Mouse (Mus musculus) embryonic facial prominence, embryonic 14.5 days (tissue): ENCODE results near the gene Gm20388. TPM values are rescaled to one million over a fixed set of nuclear protein-coding genes. Genes with fewer than 3 reads are reported as not detected.

Source experiments
- ATAC-seq: fragments of 200-750 bp; cut with Nextera tagmentation; 2 replicates; pipeline ENCODE4 v1.8.0; 2017; ENCODE audit warnings: low read depth, moderate number of reproducible peaks, moderate TSS enrichment
- DNase-seq: peaks from one replicate; pipeline ENCODE4 v3.0.0-alpha.2; 2015; ENCODE audit warnings: low spot score
- H3K27ac ChIP-seq: fragments of 300-500 bp; sonication (generic); replicated peaks from 2 replicates; pipeline ENCODE4 v1.5.1; 2014; ENCODE audit warnings: low read depth, mild to moderate bottlenecking, low read length, moderate library complexity
- H3K27me3 ChIP-seq: fragments of 300-500 bp; sonication (generic); replicated peaks from 2 replicates; pipeline ENCODE4 v1.6.1; 2014; ENCODE audit warnings: low read length; ENCODE audit not compliant: control insufficient read depth, insufficient read depth
- H3K36me3 ChIP-seq: fragments of 300-500 bp; sonication (generic); 2 replicates; pipeline ENCODE4 v1.6.1; 2014; ENCODE audit warnings: low read length, mixed read lengths; ENCODE audit not compliant: control insufficient read depth, insufficient read depth
- H3K4me1 ChIP-seq: fragments of 300-500 bp; sonication (generic); 2 replicates; pipeline ENCODE4 v1.6.1; 2014; ENCODE audit warnings: antibody characterized with exemption, low read length; ENCODE audit not compliant: control insufficient read depth, insufficient read depth
- H3K4me2 ChIP-seq: fragments of 300-500 bp; sonication (generic); 2 replicates; pipeline ENCODE4 v1.6.1; 2014; ENCODE audit warnings: low read depth, mild to moderate bottlenecking, low read length, moderate library complexity, mixed read lengths
- H3K4me3 ChIP-seq: fragments of 300-500 bp; sonication (generic); 2 replicates; pipeline ENCODE4 v1.5.1; 2014; ENCODE audit warnings: low read depth, mild to moderate bottlenecking, low read length
- H3K9ac ChIP-seq: fragments of 300-500 bp; sonication (generic); 2 replicates; pipeline ENCODE4 v1.6.1; 2014; ENCODE audit warnings: low read depth, mild to moderate bottlenecking, low read length, moderate library complexity, mixed read lengths
- H3K9me3 ChIP-seq: fragments of 300-500 bp; sonication (generic); 2 replicates; pipeline ENCODE4 v1.6.1; 2016; ENCODE audit warnings: low read length; ENCODE audit not compliant: control insufficient read depth
- WGBS: fragments of 180-500 bp; shearing (Covaris S2); extraction: QIAGEN DNeasy Blood & Tissue Kit; methylation state at CpG from one replicate; pipeline ENCODE4 v1.1.7; 2014; 5-methylcytosine and 5-hydroxymethylcytosine counted together
- polyA plus RNA-seq: library from polyadenylated mRNA; unstranded; fragments of >200 nt; fragmentation: Nextera tagmentation; extraction: Ambion mirVana; gene quantifications from 2 replicates; pipeline ENCODE4 v1.2.1, GENCODE M21; 2014

The Gm20388 gene
- polyA plus RNA-seq, 1 experiment from 2014 or later = not detected

DNA sequence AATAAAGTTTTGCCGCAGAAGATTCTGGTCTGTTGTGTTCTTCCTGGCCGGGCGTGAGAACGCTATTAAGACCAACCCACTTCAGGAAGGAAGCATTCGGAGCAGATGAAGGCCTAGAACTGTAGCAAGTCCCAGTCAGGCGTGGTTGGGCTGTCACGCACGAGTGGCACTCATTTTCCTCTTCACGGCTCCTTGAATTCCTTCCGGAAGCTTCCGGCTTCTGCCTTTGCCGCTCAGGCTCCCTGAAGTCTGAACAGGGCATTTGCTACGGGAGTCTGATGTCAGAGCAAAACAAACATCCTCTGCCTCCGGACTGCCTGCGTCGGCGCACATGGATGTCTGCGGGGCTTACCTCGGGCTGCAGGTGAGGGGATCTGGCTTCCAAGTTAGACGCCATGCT is 4214.6 kb downstream of the Gm20388 start:
- no peaks in the 10 kb centered on the region for H3K4me1 ChIP-seq
- DNase-seq (no peak), ATAC-seq (no peak)
- H3K36me3 ChIP-seq = no peaks in the 10 kb centered on the region
- no peak overlapping the region for H3K27ac ChIP-seq
- H3K9me3 ChIP-seq = 0 out of 2 replicates have a peak, but pooled peaks cover 14% of the 10 kb centered on the region
- no peaks in the 10 kb centered on the region for H3K27me3 ChIP-seq
- H3K4me2 ChIP-seq = no peak overlapping the region
- H3K9ac ChIP-seq = no peak overlapping the region
- 91% methylated on average over 20 of the region's 20 CpGs for WGBS
- H3K4me3 ChIP-seq = no peak overlapping the region

DNA sequence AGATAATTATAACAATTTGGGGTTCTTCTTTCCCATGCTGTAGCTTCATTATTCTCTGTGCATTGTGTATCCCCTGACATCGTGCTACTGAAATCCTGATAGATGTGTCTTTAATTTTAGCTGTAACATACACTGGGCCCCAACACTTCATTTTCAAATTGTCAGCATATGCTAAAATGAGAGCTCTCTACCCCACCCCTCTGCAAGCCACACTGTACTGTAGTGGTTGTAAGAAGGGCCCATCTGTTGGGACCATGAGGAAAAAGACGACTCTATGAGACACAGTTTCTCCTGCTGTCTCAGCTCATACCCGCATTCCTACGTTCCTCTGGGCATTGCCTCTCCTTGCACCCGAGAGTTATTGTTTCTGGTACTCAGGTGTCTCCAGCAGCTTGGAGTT is 4226.6 kb downstream of the Gm20388 start:
- H3K9ac ChIP-seq = no peak overlapping the region
- no peak for ATAC-seq
- 65% methylated on average over 5 of the region's 5 CpGs for WGBS

DNA sequence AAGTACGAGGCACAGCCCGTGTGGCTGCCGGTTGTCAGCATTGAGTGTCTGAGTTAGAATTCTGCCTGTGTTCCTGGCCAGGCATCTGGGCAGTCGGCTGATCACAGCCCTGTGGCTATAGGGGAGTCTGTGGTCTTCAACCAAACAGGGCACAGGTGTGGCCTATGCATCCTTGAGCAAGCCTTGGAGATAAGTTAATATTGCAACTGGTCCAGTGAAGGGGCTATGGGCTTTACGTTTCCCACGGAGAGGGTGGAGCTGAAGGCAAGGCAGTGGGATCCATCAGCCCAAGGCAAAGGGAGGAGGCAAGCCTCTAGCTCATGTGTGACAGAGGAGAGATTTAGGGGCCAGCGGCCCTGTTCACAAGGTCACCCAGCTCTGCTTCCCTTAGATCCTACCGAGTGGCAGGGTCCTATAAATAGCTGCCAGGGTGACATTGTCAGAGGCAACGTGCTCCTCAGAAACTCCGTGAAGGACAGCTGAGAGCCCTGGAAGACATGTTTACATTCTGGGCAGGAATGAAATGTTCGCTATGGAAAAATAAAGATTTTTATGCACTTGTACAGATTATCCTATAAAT is 4229.7 kb downstream of the Gm20388 start:
- DNase-seq = no peak
- WGBS = 74% methylated on average over 11 of the region's 11 CpGs
- no peak overlapping the region for H3K9ac ChIP-seq
- no peaks in the 10 kb centered on the region for H3K4me1 ChIP-seq
- no peaks in the 10 kb centered on the region for H3K36me3 ChIP-seq
- H3K9me3 ChIP-seq = no peaks in the 10 kb centered on the region
- no peak overlapping the region for H3K4me3 ChIP-seq
- H3K4me2 ChIP-seq = no peak overlapping the region
- H3K27me3 ChIP-seq = no peaks in the 10 kb centered on the region
- ATAC-seq = 0 out of 2 replicates have a peak, but pooled peaks have one; percentile 17
- H3K27ac ChIP-seq = no peak overlapping the region

More for the DNA sequence above, 4226.6 kb downstream of the Gm20388 start:
- Histone ChIP-seq H3K4me3 (no peak overlapping the region), H3K4me2 (no peak overlapping the region), H3K9me3 (no peaks in the 10 kb centered on the region), H3K27me3 (no peaks in the 10 kb centered on the region), H3K36me3 (no peaks in the 10 kb centered on the region), H3K4me1 (no peaks in the 10 kb centered on the region), H3K27ac (no peak overlapping the region)
- no peak for DNase-seq

DNA sequence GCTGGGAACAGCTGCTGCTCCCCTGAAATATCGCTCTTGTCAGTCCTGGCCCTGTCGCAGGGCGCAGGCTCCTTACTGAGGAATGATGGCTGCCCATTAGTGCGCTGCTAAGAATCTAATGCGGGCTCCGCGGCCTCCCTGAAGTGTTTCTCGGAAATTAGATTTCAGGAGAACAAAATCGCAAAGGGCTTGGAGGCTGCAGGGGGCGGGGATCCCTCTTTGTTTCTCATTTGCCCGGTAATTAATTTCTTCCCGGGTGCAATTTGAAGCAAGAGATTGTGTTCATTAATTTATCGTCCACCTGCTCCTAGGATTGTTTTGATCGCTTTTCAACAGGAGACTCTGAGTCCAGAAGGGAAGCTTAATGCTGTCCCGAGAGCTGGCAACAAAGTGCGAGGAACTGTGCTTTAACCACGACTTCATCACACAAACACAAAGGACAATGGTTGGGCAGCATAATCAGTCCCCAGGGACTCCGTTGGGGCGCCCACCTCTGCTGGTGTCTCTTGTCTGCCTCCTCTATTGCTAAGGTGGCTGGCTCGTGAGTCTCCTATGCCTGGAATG is 4230.3 kb downstream of the Gm20388 start:
- 59% methylated on average over 20 of the region's 20 CpGs for WGBS
- Histone ChIP-seq H3K4me2 (no peak overlapping the region), H3K4me1 (no peaks in the 10 kb centered on the region), H3K27me3 (no peaks in the 10 kb centered on the region), H3K36me3 (no peaks in the 10 kb centered on the region), H3K9ac (no peak overlapping the region), H3K27ac (no peak overlapping the region), H3K9me3 (no peaks in the 10 kb centered on the region), H3K4me3 (no peak overlapping the region)
- ATAC-seq (no peak), DNase-seq (peak; percentile 53)

- H3K27ac ChIP-seq = no peak overlapping the region
- no peak overlapping the region for H3K4me2 ChIP-seq
- WGBS = 65% methylated on average over 9 of the region's 9 CpGs
- no peak overlapping the region for H3K4me3 ChIP-seq
- no peaks in the 10 kb centered on the region for H3K27me3 ChIP-seq
- DNase-seq (no peak), ATAC-seq (no peak)
- no peaks in the 10 kb centered on the region for H3K36me3 ChIP-seq
- no peak overlapping the region for H3K9ac ChIP-seq
- no peaks in the 10 kb centered on the region for H3K9me3 ChIP-seq
- H3K4me1 ChIP-seq = no peaks in the 10 kb centered on the region
Measured at GRCm38 (mm10) chr8:124141681-124142391, 4231.2 kb downstream of the Gm20388 start.

DNA sequence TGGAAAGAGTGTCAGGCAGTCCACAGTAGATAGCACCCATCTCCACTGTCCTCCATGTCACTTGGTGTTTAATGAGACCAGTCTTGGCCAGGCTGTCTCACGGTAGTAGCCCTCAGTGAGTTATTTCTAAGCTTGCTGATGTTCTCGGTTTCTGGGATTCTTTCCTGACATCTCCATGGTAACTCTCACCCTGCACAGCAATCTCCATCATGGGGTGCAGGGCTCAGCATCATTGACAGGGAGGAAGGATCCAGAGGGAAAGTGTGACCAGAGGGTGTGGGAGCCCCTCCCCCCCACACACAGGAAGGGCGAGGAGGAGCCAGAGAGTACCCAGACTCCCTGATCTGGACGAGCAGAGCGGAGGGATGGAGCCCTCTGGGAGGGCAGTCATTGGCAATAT is 4232.4 kb downstream of the Gm20388 start:
- H3K9me3 ChIP-seq = no peaks in the 10 kb centered on the region
- DNase-seq (no peak), ATAC-seq (no peak)
- no peak overlapping the region for H3K4me2 ChIP-seq
- no peaks in the 10 kb centered on the region for H3K27me3 ChIP-seq
- no peak overlapping the region for H3K27ac ChIP-seq
- no peaks in the 10 kb centered on the region for H3K36me3 ChIP-seq
- H3K4me1 ChIP-seq = no peaks in the 10 kb centered on the region
- WGBS = 48% methylated on average over 5 of the region's 5 CpGs
- no peak overlapping the region for H3K4me3 ChIP-seq
- H3K9ac ChIP-seq = no peak overlapping the region

GRCm38 (mm10) chr8:124143871-124144618 is 4233.4 kb downstream of the Gm20388 start:
- Histone ChIP-seq H3K4me1 (no peaks in the 10 kb centered on the region), H3K9me3 (no peaks in the 10 kb centered on the region), H3K36me3 (no peaks in the 10 kb centered on the region), H3K4me2 (no peak overlapping the region), H3K4me3 (no peak overlapping the region), H3K9ac (no peak overlapping the region), H3K27ac (no peak overlapping the region), H3K27me3 (no peaks in the 10 kb centered on the region)
- ATAC-seq (0 out of 2 replicates have a peak, but pooled peaks have one; percentile 26), DNase-seq (no peak)
- 82% methylated on average over 16 of the region's 16 CpGs for WGBS

GRCm38 (mm10) chr8:124144619-124144980 is 4234.0 kb downstream of the Gm20388 start:
- Histone ChIP-seq H3K36me3 (no peaks in the 10 kb centered on the region), H3K27me3 (no peaks in the 10 kb centered on the region), H3K27ac (no peak overlapping the region), H3K9me3 (no peaks in the 10 kb centered on the region), H3K4me1 (no peaks in the 10 kb centered on the region), H3K9ac (no peak overlapping the region), H3K4me2 (no peak overlapping the region), H3K4me3 (no peak overlapping the region)
- WGBS = 70% methylated on average over 12 of the region's 12 CpGs
- DNase-seq = no peak
- no peak for ATAC-seq
